Mouse (Mus musculus) testis, adult 2 months (tissue): Measurements from ENCODE around the gene Sdad1.

Experiments used
- CTCF ChIP-seq: fragments of 200-500 bp; IDR thresholded peaks from 2 replicates; pipeline ENCODE4 v1.5.1; 2012; ENCODE audit warnings: low read depth, mild to moderate bottlenecking, inconsistent platforms, low read length, moderate library complexity; ENCODE audit not compliant: control insufficient read depth, insufficient read depth, insufficient replicate concordance
- POLR2A ChIP-seq: fragments of 200-500 bp; IDR thresholded peaks from 2 replicates; pipeline ENCODE4 v1.6.1; 2012; ENCODE audit warnings: low read depth, mild to moderate bottlenecking, inconsistent platforms, low read length, moderate library complexity; ENCODE audit not compliant: control insufficient read depth

GRCm38 (mm10) chr5:92336743-92337142 is 26.5 kb upstream of the Sdad1 start:
- no peak for TF ChIP-seq CTCF
- TF ChIP-seq POLR2A: no peak
